Mouse (Mus musculus) frontal cortex, postnatal 14 days (tissue): ENCODE results near the gene P2rx1.
A peak's percentile ranks its signal among the peaks of the same experiment; 100 is the strongest.

Experiments used
- DNase-seq, 2 experiments: peaks; one replicate each; pipeline ENCODE4 v3.0.0; 2022; ENCODE audit warnings: low spot score in 2 of 2

The P2rx1 gene

GRCm38 (mm10) chr11:72987807-72988206, 11.1 kb upstream of the P2rx1 start:
- DNase-seq, result no peak

- DNase-seq, result no peak
These were observed 9.9 kb upstream of the P2rx1 start for GRCm38 (mm10) chr11:72989044-72989443.

- no peak for DNase-seq
These were observed 8.2 kb upstream of the P2rx1 start for GRCm38 (mm10) chr11:72990688-72991087.

- DNase-seq, result no peak
These were observed 6.9 kb upstream of the P2rx1 start for GRCm38 (mm10) chr11:72991961-72992360.

- no peak for DNase-seq
These were observed 2.6 kb upstream of the P2rx1 start for GRCm38 (mm10) chr11:72996346-72996745.

- no peak for DNase-seq
These were observed 2.1 kb upstream of the P2rx1 start for GRCm38 (mm10) chr11:72996781-72997180.

GRCm38 (mm10) chr11:72997529-72998326, 1.2 kb upstream of the P2rx1 start:
- DNase-seq, result no peak

- DNase-seq, result peak in 1 of 2 experiments; percentile 73
These were observed 2.1 kb downstream of the P2rx1 start for GRCm38 (mm10) chr11:73001029-73001428.

- no peak for DNase-seq
These were observed 7.5 kb downstream of the P2rx1 start for GRCm38 (mm10) chr11:73006377-73006776.

- no peak for DNase-seq
These were observed 8.2 kb downstream of the P2rx1 start for GRCm38 (mm10) chr11:73007113-73007512.

- DNase-seq, result no peak
These were observed 9.0 kb downstream of the P2rx1 start for GRCm38 (mm10) chr11:73007698-73008481.

GRCm38 (mm10) chr11:73008826-73009225, 9.9 kb downstream of the P2rx1 start:
- DNase-seq, result no peak

GRCm38 (mm10) chr11:73009531-73010274, 10.8 kb downstream of the P2rx1 start:
- no peak for DNase-seq

GRCm38 (mm10) chr11:73013981-73014380, 15.1 kb downstream of the P2rx1 start:
- DNase-seq, result no peak

- DNase-seq, result no peak
These were observed 16.0 kb downstream of the P2rx1 start for GRCm38 (mm10) chr11:73014831-73015344.

- no peak for DNase-seq
These were observed 16.6 kb downstream of the P2rx1 start for GRCm38 (mm10) chr11:73015391-73016102.

- no peak for DNase-seq
These were observed 17.2 kb downstream of the P2rx1 start for GRCm38 (mm10) chr11:73016103-73016420.

GRCm38 (mm10) chr11:73018471-73019146, 19.7 kb downstream of the P2rx1 start, which contains the start of gene Camkk1:
Gene Camkk1 (plus strand): TSS chr11:73019008.
- DNase-seq, result peak; percentile 86 to 90

- DNase-seq, result peak; percentile 67 to 72
These were observed 20.4 kb downstream of the P2rx1 start for GRCm38 (mm10) chr11:73019147-73019795.
